Comparison of ENCODE assay signal across 24 mouse cellular contexts in the genomic region with DNA sequence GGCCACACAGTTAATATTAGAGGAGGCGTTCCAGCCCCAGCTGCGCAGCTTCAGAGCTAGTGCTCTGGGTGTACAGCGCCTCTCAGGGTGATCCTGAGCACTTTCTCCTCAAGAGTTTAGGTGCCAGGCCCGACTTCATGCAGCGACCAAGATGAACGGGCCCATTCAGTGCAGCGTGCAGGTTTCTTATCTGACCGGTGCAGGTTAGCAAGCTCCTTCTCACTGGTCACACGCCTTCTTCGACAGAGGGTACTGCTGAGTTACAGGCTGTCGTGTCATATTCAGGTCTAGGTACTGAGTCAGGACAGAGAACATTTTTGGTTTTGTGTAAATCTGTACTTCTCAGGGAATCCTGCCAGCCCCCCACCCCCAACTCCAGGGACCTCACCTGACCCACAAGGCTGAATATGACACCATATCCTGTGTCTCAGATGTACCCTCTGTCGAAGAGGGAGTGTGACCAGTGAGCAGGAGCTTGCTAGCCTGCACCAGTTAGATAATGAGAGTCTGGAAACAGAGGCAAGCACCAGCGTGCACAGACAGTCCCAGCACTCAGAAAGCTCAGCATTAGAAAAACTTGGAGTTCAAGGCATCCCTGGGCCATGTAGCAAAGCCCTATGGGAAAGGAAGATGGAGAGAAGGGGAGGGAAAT.
A peak's percentile ranks its signal among the peaks of the same experiment; 100 is the strongest.
DNase-seq lines count a peak whose midpoint lies in the region; ATAC-seq lines count a peak whose summit lies in the region.
"Had no signal": no experiment of that assay in that cellular context is flagged by ENCODE, and none has a peak within 500 bp of the region (broad histone marks: within the 10 kb centered on the region; RNA-seq: fewer than 3 reads in every experiment).

No protein-coding gene starts in this region.

- no peaks in the 10 kb centered on the region for H3K9me3 ChIP-seq in liver, embryonic 15.5 days (replicated peaks)
- H3K9me3 ChIP-seq: embryonic facial prominence, embryonic 15.5 days; forebrain, embryonic 12.5 days; heart, embryonic 10.5 days; neural tube, embryonic 15.5 days had no signal

- peak overlapping the region; percentile 23; the same call in 1 of the 2 replicates for H3K9ac ChIP-seq in liver, embryonic 15.5 days
- H3K9ac ChIP-seq: embryonic facial prominence, embryonic 15.5 days; forebrain, embryonic 12.5 days; hindbrain, embryonic 14.5 days; neural tube, embryonic 15.5 days had no signal

- H3K4me1 ChIP-seq in liver, embryonic 15.5 days (replicated peaks) = peaks cover 42% of the 10 kb centered on the region
- H3K4me1 ChIP-seq: embryonic facial prominence, embryonic 15.5 days; forebrain, embryonic 12.5 days had no signal

- no peaks in the 10 kb centered on the region for H3K27me3 ChIP-seq in liver, embryonic 15.5 days
- H3K27me3 ChIP-seq: embryonic facial prominence, embryonic 15.5 days; forebrain, embryonic 12.5 days; neural tube, embryonic 15.5 days had no signal

- DNase-seq in heart, adult 11 months = peak; percentile 78
- no peak for DNase-seq in heart, adult 9 months (ENCODE audit: low spot score in 2 of 2)
- peak; percentile 36 for DNase-seq in testis, postnatal 10 days (ENCODE audit: low spot score)
- no peak for DNase-seq in testis, postnatal 14 days (ENCODE audit: low spot score)
- DNase-seq in left cerebral cortex, postnatal 4 days = no peak
- no peak for DNase-seq in frontal cortex, postnatal 36 days (ENCODE audit: low spot score in 2 of 2)
- DNase-seq: adrenal gland, postnatal 10 days; cerebellum, adult 2 months; cerebellum, postnatal 36 days; gastrocnemius, postnatal 25 days; heart, postnatal 36 days; lung, postnatal 10 days; right cerebral cortex, postnatal 14 days; thymus, postnatal 25 days had no signal

- H3K4me2 ChIP-seq in liver, embryonic 15.5 days = peak overlapping the region; percentile 58
- H3K4me2 ChIP-seq: embryonic facial prominence, embryonic 15.5 days; forebrain, embryonic 12.5 days; hindbrain, embryonic 14.5 days; neural tube, embryonic 15.5 days had no signal

- no peaks in the 10 kb centered on the region for H3K36me3 ChIP-seq in liver, embryonic 15.5 days (replicated peaks)
- H3K36me3 ChIP-seq: embryonic facial prominence, embryonic 15.5 days; forebrain, embryonic 12.5 days; neural tube, embryonic 15.5 days had no signal

- WGBS in liver, embryonic 15.5 days (ENCODE audit: insufficient replicate concordance) = 32% methylated on average over 13 of the region's 13 CpGs

- peak overlapping the region; percentile 93 for H3K27ac ChIP-seq in liver, embryonic 15.5 days (replicated peaks)
- H3K27ac ChIP-seq: embryonic facial prominence, embryonic 15.5 days; forebrain, embryonic 12.5 days; heart, embryonic 10.5 days; hindbrain, embryonic 14.5 days; kidney, postnatal 0 days; neural tube, embryonic 15.5 days had no signal

- ATAC-seq in liver, embryonic 15.5 days (ENCODE audit: insufficient read depth) = peak; percentile 97
- no peak for ATAC-seq in frontal cortex, adult (ENCODE audit: low TSS enrichment)
- ATAC-seq: intestine, postnatal 0 days; midbrain, embryonic 16.5 days had no signal

- intact Hi-C loops in left cerebral cortex, postnatal 4 days (cut with DNase I) = no loop called here

- peak overlapping the region; percentile 12; the same call in 1 of the 2 replicates for H3K4me3 ChIP-seq in liver, embryonic 15.5 days (replicated peaks)
- H3K4me3 ChIP-seq: embryonic facial prominence, embryonic 15.5 days; forebrain, embryonic 12.5 days; heart, embryonic 10.5 days; neural tube, embryonic 15.5 days had no signal

Comparison
In these comparisons a context has a peak if more than half of its experiments do, and no peak if none do; other contexts are left out.
1. DNase-seq: peak in heart, adult 11 months (single experiment) and testis, postnatal 10 days (single experiment); none in heart, adult 9 months (0 of 2), testis, postnatal 14 days (single experiment), left cerebral cortex, postnatal 4 days (single experiment) and frontal cortex, postnatal 36 days (0 of 2).